Mouse (Mus musculus) liver, embryonic 14.5 days (tissue): ENCODE measurements around the gene Camk2d.

Experiments used
- CTCF ChIP-seq: IDR thresholded peaks from 2 replicates; pipeline ENCODE4 v1.5.1; 2016; ENCODE audit warnings: antibody characterized with exemption, low read depth, control low read depth
- EP300 ChIP-seq: IDR thresholded peaks from 2 replicates; pipeline ENCODE4 v1.6.1; 2016; ENCODE audit warnings: antibody characterized with exemption, low read depth

DNA sequence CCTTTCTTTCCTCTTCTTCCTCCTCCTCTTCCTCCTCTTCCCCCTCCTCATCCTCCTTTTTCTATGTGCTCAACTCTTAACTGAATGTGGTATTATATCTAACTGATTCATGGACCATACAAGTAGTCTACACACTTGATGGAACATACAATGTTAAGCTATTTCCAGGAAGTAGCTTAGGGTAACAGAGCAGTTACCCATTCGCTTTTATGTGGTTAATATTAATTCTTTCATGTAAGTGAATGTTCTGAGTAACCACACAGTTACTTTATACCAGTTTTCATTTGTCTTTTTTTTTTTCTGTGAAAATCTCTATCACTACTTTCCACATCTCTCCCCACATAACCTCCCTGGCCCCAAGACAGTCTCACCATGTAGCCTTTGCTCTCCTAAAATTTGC is 228.8 kb downstream of the Camk2d start:
- TF ChIP-seq EP300 (no peak), CTCF (no peak)
